Mouse (Mus musculus) lung, embryonic 14.5 days (tissue): ENCODE data around the gene Caskin2. TPM values are rescaled to one million over a fixed set of nuclear protein-coding genes. Genes with fewer than 3 reads are reported as not detected.

Experiments
- ATAC-seq: fragments of 200-750 bp; cut with Nextera tagmentation; 2 replicates; pipeline ENCODE4 v1.8.0; 2017; ENCODE audit warnings: mild to moderate bottlenecking, moderate TSS enrichment, moderate library complexity; ENCODE audit not compliant: insufficient read depth
- DNase-seq: peaks from one replicate; pipeline ENCODE4 v3.0.0-alpha.2; 2015
- H3K27ac ChIP-seq: fragments of 300-500 bp; sonication (generic); 2 replicates; pipeline ENCODE4 v1.5.1; 2014; ENCODE audit warnings: low read depth, mild to moderate bottlenecking, moderate library complexity
- H3K27me3 ChIP-seq: fragments of 300-500 bp; sonication (generic); 2 replicates; pipeline ENCODE4 v1.6.1; 2014; ENCODE audit warnings: low read length, control low read depth; ENCODE audit not compliant: insufficient read depth
- H3K36me3 ChIP-seq: fragments of 300-500 bp; sonication (generic); 2 replicates; pipeline ENCODE4 v1.6.1; 2014; ENCODE audit warnings: control low read depth; ENCODE audit not compliant: insufficient read depth
- H3K4me1 ChIP-seq: fragments of 300-500 bp; sonication (generic); 2 replicates; pipeline ENCODE4 v1.6.1; 2014; ENCODE audit warnings: antibody characterized with exemption, control low read depth; ENCODE audit not compliant: insufficient read depth
- H3K4me2 ChIP-seq: fragments of 300-500 bp; sonication (generic); 2 replicates; pipeline ENCODE4 v1.6.1; 2014; ENCODE audit warnings: mild to moderate bottlenecking
- H3K4me3 ChIP-seq: fragments of 300-500 bp; sonication (generic); 2 replicates; pipeline ENCODE4 v1.5.1; 2014; ENCODE audit warnings: low read depth, low read length
- H3K9ac ChIP-seq: fragments of 300-500 bp; sonication (generic); 2 replicates; pipeline ENCODE4 v1.6.1; 2014
- H3K9me3 ChIP-seq: fragments of 300-500 bp; sonication (generic); 2 replicates; pipeline ENCODE4 v1.6.1; 2016; ENCODE audit warnings: low read depth, low read length, control low read depth
- CTCF ChIP-seq: IDR thresholded peaks from 2 replicates; pipeline ENCODE4 v1.5.1; 2016; ENCODE audit warnings: antibody characterized with exemption, low read depth
- WGBS: fragments of 180-500 bp; shearing (Covaris S2); extraction: QIAGEN DNeasy Blood & Tissue Kit; methylation state at CpG from one replicate; pipeline ENCODE4 v1.1.7; 2014; 5-methylcytosine and 5-hydroxymethylcytosine counted together
- polyA plus RNA-seq: library from polyadenylated mRNA; unstranded; fragments of >200 nt; fragmentation: Nextera tagmentation; extraction: Ambion mirVana; gene quantifications from 2 replicates; pipeline ENCODE4 v1.2.1, GENCODE M21; 2014

Gene Caskin2
- polyA plus RNA-seq, 1 experiment from 2014 or later = 23.0 TPM

GRCm38 (mm10) chr11:115831518-115831917 is 18.1 kb upstream of the Caskin2 start:
- no peak overlapping the region; the same call in 1 of the 2 replicates for H3K9ac ChIP-seq

GRCm38 (mm10) chr11:115830550-115831325 is 17.3 kb upstream of the Caskin2 start:
- Histone ChIP-seq H3K4me2 (0 out of 2 replicates have a peak overlapping the region, but pooled peaks have one; percentile 7), H3K36me3 (no peaks in the 10 kb centered on the region), H3K4me1 (peaks cover 30% of the 10 kb centered on the region), H3K9me3 (no peaks in the 10 kb centered on the region), H3K27ac (peak overlapping the region; percentile 26; the same call in 1 of the 2 replicates), H3K27me3 (no peaks in the 10 kb centered on the region; the same call in 1 of the 2 replicates), H3K9ac (no peak overlapping the region), H3K4me3 (no peak overlapping the region)
- ATAC-seq (no peak), DNase-seq (no peak)
- no peak for TF ChIP-seq CTCF
- 28% methylated on average over 25 of the region's 25 CpGs for WGBS

More at GRCm38 (mm10) chr11:115831518-115831917, 18.1 kb upstream of the Caskin2 start:
- H3K36me3 ChIP-seq = no peaks in the 10 kb centered on the region
- no peak for TF ChIP-seq CTCF
- no peaks in the 10 kb centered on the region for H3K9me3 ChIP-seq
- 36% methylated on average over 3 of the region's 3 CpGs for WGBS
- no peak overlapping the region for H3K4me3 ChIP-seq
- 0 out of 2 replicates have a peak overlapping the region, but pooled peaks have one; percentile 5 for H3K4me2 ChIP-seq
- peak overlapping the region; percentile 91 for H3K27ac ChIP-seq
- DNase-seq (no peak), ATAC-seq (no peak)
- H3K4me1 ChIP-seq = peaks cover 30% of the 10 kb centered on the region
- no peaks in the 10 kb centered on the region for H3K27me3 ChIP-seq

- Histone ChIP-seq H3K4me1 (peaks cover 27% of the 10 kb centered on the region), H3K36me3 (no peaks in the 10 kb centered on the region), H3K27ac (no peak overlapping the region), H3K4me2 (no peak overlapping the region), H3K9ac (no peak overlapping the region), H3K9me3 (no peaks in the 10 kb centered on the region), H3K4me3 (no peak overlapping the region), H3K27me3 (peaks cover 7% of the 10 kb centered on the region; the same call in 1 of the 2 replicates)
- no peak for TF ChIP-seq CTCF
- ATAC-seq (no peak), DNase-seq (no peak)
- 48% methylated on average over 4 of the region's 4 CpGs for WGBS
Measured at GRCm38 (mm10) chr11:115829036-115829435, 15.6 kb upstream of the Caskin2 start.

- Histone ChIP-seq H3K9ac (peak overlapping the region; percentile 2; the same call in 1 of the 2 replicates), H3K4me3 (no peak overlapping the region), H3K4me1 (peaks cover 20% of the 10 kb centered on the region), H3K27ac (peak overlapping the region; percentile 6; the same call in 1 of the 2 replicates), H3K36me3 (peaks cover 4% of the 10 kb centered on the region; the same call in 1 of the 2 replicates), H3K9me3 (no peaks in the 10 kb centered on the region), H3K27me3 (peaks cover 7% of the 10 kb centered on the region; the same call in 1 of the 2 replicates), H3K4me2 (no peak overlapping the region)
- WGBS = 62% methylated on average over 6 of the region's 6 CpGs
- ATAC-seq (no peak), DNase-seq (no peak)
- TF ChIP-seq CTCF = no peak
Measured at GRCm38 (mm10) chr11:115827624-115828023, 14.2 kb upstream of the Caskin2 start.

GRCm38 (mm10) chr11:115826487-115826886 is 13.0 kb upstream of the Caskin2 start:
- DNase-seq (no peak), ATAC-seq (no peak)
- Histone ChIP-seq H3K27ac (no peak overlapping the region), H3K4me3 (no peak overlapping the region), H3K9ac (no peak overlapping the region), H3K4me2 (peak overlapping the region; percentile 11; the same call in 1 of the 2 replicates), H3K27me3 (peaks cover 7% of the 10 kb centered on the region; the same call in 1 of the 2 replicates), H3K36me3 (peaks cover 14% of the 10 kb centered on the region), H3K4me1 (peaks cover 12% of the 10 kb centered on the region; the same call in 1 of the 2 replicates), H3K9me3 (no peaks in the 10 kb centered on the region)
- TF ChIP-seq CTCF = no peak
- 48% methylated on average over 5 of the region's 5 CpGs for WGBS

GRCm38 (mm10) chr11:115824813-115825212 is 11.4 kb upstream of the Caskin2 start:
- Histone ChIP-seq H3K4me1 (peaks cover 2% of the 10 kb centered on the region; the same call in 1 of the 2 replicates), H3K4me2 (peak overlapping the region; percentile 95), H3K4me3 (peak overlapping the region; percentile 74), H3K9me3 (no peaks in the 10 kb centered on the region), H3K36me3 (peaks cover 31% of the 10 kb centered on the region), H3K9ac (peak overlapping the region; percentile 62), H3K27ac (no peak overlapping the region), H3K27me3 (peaks cover 7% of the 10 kb centered on the region; the same call in 1 of the 2 replicates)
- no peak for TF ChIP-seq CTCF
- ATAC-seq (no peak), DNase-seq (no peak)
- WGBS = 13% methylated on average over 11 of the region's 11 CpGs
